Mouse (Mus musculus): ENCODE data around the gene Arih1. TPM values are rescaled to one million over a fixed set of nuclear protein-coding genes. Genes with fewer than 3 reads are reported as not detected.

Gene Arih1
- polyA plus RNA-seq, 1 experiment from 2014 or later, result 19.4 TPM

GRCm38 (mm10) chr9:59338411-59338810, 148.0 kb downstream of the Arih1 start:
- H3K27ac ChIP-seq (ENCODE audit: low read length), result no peak overlapping the region; the same call in 1 of the 2 replicates
- no peaks in the 10 kb centered on the region; the same call in 1 of the 2 replicates for H3K36me3 ChIP-seq (ENCODE audit: control insufficient read depth, insufficient read depth, low read length)
- WGBS, result 85% methylated on average over 5 of the region's 5 CpGs
- no peak overlapping the region for H3K9ac ChIP-seq (replicated peaks; ENCODE audit: low read depth, low read length)
- no peak for ATAC-seq (ENCODE audit: insufficient number of reproducible peaks, insufficient read depth, low FRiP score, low read depth)
- no peak overlapping the region for H3K4me2 ChIP-seq (replicated peaks; ENCODE audit: low read depth, low read length)
- H3K9me3 ChIP-seq (ENCODE audit: control insufficient read depth, low read depth, low read length), result no peaks in the 10 kb centered on the region
- no peak overlapping the region for H3K4me3 ChIP-seq (ENCODE audit: low read depth, low read length)
- H3K27me3 ChIP-seq (ENCODE audit: control insufficient read depth, insufficient read depth, low read length), result no peaks in the 10 kb centered on the region
- H3K4me1 ChIP-seq (ENCODE audit: control insufficient read depth, insufficient read depth, low read length), result peaks cover 4% of the 10 kb centered on the region; the same call in 1 of the 2 replicates

Other genes with a start within 250 kb of the Arih1 start
- 35.9 and 41.8 TPM in 2 replicates for gene Adpgk, start 195.1 kb downstream of the Arih1 start, polyA plus RNA-seq (2014; fragmentation: Nextera tagmentation; extraction: Ambion mirVana)
- 13.4 and 15.6 TPM in 2 replicates for gene Bbs4, start 133.1 kb downstream of the Arih1 start, polyA plus RNA-seq (2014; fragmentation: Nextera tagmentation; extraction: Ambion mirVana)
- 86.7 and 88.1 TPM in 2 replicates for gene Hexa, start 52.9 kb upstream of the Arih1 start, polyA plus RNA-seq (2014; fragmentation: Nextera tagmentation; extraction: Ambion mirVana)
- 0.39 TPM in 1 of 2 replicates, not detected in the other for gene Tmem202, start 53.2 kb upstream of the Arih1 start, polyA plus RNA-seq (2014; fragmentation: Nextera tagmentation; extraction: Ambion mirVana)
- gene Celf6, start 91.3 kb upstream of the Arih1 start, polyA plus RNA-seq (2014; fragmentation: Nextera tagmentation; extraction: Ambion mirVana), result 4.0 and 4.6 TPM in 2 replicates
- 38.9 and 39.5 TPM in 2 replicates for gene Parp6, start 130.7 kb upstream of the Arih1 start, polyA plus RNA-seq (2014; fragmentation: Nextera tagmentation; extraction: Ambion mirVana)
- gene Pkm, start 169.8 kb upstream of the Arih1 start, polyA plus RNA-seq (2014; fragmentation: Nextera tagmentation; extraction: Ambion mirVana), result 1,134 and 1,145 TPM in 2 replicates
- gene Gramd2, start 193.5 kb upstream of the Arih1 start, polyA plus RNA-seq (2014; fragmentation: Nextera tagmentation; extraction: Ambion mirVana), result 1.1 and 1.5 TPM in 2 replicates